8 mouse cellular contexts compared by ENCODE assay signal in the genomic region with DNA sequence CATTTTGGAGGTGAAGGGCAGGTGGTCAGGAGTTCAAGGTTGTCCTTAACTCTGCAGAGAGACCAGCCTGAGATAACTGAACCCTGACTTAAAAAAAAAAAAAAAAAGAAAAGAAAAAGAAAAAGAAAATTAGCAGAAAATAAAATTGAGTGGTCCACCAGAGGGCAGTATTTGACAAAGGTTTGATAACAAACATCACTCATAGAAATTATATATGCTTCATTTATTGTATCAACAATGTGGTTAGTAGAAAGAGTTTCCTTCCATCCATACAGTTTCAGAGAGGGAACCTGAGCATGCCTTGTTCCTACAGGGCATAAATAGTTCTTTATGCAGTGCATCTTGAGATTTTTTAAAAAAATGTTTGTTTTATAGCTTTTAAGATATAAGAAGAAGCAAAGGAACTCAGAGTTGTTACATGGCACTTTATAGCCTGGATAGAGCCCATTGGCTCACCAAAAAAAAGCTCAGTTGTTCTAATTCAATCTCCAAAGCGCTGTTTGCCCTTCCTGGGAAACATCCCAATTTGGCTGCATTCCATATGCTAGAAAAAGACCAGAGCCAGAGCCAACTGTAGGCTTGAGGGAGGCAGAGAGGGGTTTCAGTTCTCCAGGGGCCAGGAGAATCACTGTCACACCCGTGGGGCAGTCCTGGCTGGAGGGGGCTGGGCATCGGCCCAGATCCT.
DNase-seq lines count a peak whose midpoint lies in the region; ATAC-seq lines count a peak whose summit lies in the region.

No protein-coding gene starts in this region.

- no peaks in the 10 kb centered on the region for H3K36me3 ChIP-seq in heart, embryonic 12.5 days

- no peak overlapping the region for H3K4me3 ChIP-seq in heart, embryonic 12.5 days

- no peak overlapping the region for H3K27ac ChIP-seq in heart, embryonic 12.5 days (ENCODE audit: poor library complexity, severe bottlenecking)

- no peak overlapping the region for H3K9ac ChIP-seq in heart, embryonic 12.5 days

- ATAC-seq in heart, embryonic 12.5 days (ENCODE audit: insufficient number of reproducible peaks, low FRiP score): no peak

- WGBS in heart, embryonic 12.5 days: 33% methylated on average over 3 of the region's 3 CpGs

- no peak overlapping the region for H3K4me2 ChIP-seq in heart, embryonic 12.5 days

- H3K27me3 ChIP-seq in heart, embryonic 12.5 days (replicated peaks): no peaks in the 10 kb centered on the region

- no peaks in the 10 kb centered on the region for H3K9me3 ChIP-seq in heart, embryonic 12.5 days (replicated peaks)

- DNase-seq in heart, adult 18-20 months: peak; percentile 53 to 79
- DNase-seq in B cell, adult 2 months: peak; percentile 37 to 45
- peak; percentile 56 for DNase-seq in brain, adult 2 months (ENCODE audit: low read depth, low spot score)
- DNase-seq in forelimb bud, embryonic 11.5 days (ENCODE audit: low read depth, low spot score): peak; percentile 56
- peak; percentile 24 to 62 for DNase-seq in layer of hippocampus, adult 18-20 months (ENCODE audit: low spot score in 2 of 2)
- peak; percentile 82 for DNase-seq in naive thymus-derived CD4-positive, alpha-beta T cell, adult 2 months (ENCODE audit: low read depth)
- DNase-seq in gastrocnemius, postnatal 10 days: no peak

- H3K4me1 ChIP-seq in heart, embryonic 12.5 days (replicated peaks): peaks cover 44% of the 10 kb centered on the region
